Mouse (Mus musculus) retina, adult 2 months (tissue): ENCODE measurements around the gene Drosha.
A peak's percentile ranks its signal among the peaks of the same experiment; 100 is the strongest.

ENCODE experiments used
- DNase-seq: peaks from one replicate; pipeline ENCODE4 v3.0.0-alpha.2; 2012; ENCODE audit warnings: low read depth, low spot score

The Drosha gene

DNA sequence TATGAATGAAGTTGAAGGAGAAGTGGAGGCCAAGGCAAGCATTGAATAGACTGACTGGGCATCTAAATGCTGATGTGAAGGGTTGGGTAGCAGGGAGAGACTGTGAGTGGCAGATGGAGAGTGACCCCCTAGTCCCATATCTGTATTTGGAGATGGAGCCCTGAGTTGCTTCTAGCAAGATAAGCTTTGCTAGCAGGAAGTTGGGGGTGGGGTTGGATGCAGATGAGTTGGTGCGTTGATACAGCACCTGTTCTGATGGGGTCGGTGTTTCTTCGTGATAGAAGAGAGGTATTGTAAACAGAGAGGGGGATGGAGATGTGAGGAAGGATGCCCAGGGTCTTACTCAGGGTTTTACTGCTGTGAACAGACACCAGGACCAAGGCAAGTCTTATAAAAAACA is 5.3 kb downstream of the Drosha start:
- DNase-seq: no peak

GRCm38 (mm10) chr15:12832599-12832998 is 8.0 kb downstream of the Drosha start:
- no peak for DNase-seq

DNA sequence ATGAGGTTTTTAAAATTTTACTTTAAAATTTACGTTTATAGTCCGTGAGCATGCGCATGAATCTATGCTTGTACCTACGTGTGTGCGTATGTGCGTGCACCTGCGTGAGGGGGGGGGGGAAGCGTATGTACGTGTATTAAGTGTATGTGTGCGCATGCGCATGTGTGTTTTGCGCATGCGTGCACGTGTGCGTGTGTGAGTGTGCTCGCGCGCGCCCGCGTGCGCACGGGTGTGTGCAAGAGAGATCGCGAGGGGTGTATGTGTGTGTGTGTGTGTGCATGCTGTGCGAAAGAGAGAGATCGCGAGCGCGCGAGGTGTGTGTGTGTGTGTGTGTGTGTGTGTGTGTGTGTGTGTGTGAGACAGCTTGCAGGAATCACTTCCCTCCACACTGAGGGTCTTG is 8.8 kb downstream of the Drosha start:
- DNase-seq: no peak

DNA sequence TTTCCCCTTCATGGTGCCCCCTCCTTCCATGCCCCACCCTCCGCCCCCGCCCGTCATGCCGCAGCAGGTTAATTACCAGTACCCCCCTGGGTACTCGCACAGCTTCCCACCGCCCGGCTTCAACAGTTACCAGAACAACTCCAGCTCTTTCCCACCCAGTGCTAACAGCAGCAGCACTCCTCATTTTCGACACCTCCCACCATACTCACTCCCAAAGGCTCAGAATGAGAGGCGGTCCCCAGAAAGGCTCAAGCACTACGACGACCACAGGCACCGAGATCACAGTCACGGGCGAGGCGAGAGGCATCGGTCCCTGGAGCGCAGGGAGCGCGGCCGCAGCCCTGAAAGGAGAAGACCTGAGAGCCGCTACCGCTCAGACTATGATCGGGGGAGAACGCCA is 9.6 kb downstream of the Drosha start:
- no peak for DNase-seq

DNA sequence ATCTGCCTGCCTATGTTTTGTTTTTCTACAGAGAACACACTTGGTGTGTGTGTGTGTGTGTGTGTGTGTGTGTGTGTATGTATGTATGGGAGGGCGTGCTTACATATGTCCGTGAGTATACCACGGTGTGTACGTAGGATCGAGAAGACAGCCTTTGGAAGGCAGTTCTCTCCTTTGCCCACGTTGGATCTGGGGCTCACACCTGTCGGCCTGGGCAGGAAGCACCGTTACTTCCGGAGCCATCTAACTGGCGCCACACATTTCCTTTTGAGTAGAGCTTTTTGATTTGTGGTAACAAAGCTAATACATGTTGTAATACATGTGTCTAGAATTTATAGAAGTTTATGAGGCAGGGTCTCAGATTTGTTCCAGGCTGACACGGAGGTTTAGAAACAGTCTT is 16.1 kb downstream of the Drosha start:
- no peak for DNase-seq

DNA sequence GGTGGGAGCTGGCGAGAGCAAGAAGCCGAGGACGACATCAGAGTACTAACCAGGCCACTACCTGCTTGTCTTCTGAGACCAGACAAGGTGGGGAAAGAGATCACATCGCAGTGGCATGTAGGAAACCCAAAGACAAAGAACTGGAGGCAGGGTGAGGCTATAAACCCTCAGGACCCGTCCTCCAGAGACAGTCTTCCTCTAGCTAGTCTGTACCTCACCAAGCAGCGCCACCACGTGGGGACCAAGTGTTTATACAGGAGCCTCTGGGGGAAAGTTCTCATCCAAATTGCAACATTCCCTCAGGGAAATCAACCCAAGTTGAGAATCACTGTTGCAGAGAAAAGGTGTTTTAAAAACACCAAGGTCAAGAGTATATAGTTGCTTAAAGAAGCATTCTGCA is 18.2 kb downstream of the Drosha start:
- DNase-seq: no peak

GRCm38 (mm10) chr15:12848196-12848975 is 23.8 kb downstream of the Drosha start:
- DNase-seq: no peak

DNA sequence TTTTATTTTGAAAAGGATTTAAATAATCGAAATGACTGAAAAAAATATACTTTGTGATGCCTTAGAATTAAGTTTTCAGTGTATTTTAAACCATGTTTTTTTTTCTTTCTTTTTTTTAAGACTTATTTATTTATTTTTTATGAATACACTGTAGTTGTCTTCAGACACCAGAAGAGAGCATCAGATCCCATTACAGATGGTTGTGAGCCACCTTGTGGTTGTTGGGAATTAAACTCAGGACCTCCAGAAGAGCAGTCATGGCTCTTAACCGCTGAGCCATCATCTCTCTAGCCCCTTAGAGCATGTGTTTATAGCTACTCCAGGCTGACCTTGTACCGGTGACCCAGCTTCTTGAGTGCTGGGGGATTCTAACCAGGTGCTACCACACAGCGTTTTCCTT is 24.8 kb downstream of the Drosha start:
- DNase-seq: no peak

- no peak for DNase-seq
Measured at GRCm38 (mm10) chr15:12853471-12853870, 28.9 kb downstream of the Drosha start.

- no peak for DNase-seq
Measured at GRCm38 (mm10) chr15:12856780-12857179, 32.2 kb downstream of the Drosha start.

DNA sequence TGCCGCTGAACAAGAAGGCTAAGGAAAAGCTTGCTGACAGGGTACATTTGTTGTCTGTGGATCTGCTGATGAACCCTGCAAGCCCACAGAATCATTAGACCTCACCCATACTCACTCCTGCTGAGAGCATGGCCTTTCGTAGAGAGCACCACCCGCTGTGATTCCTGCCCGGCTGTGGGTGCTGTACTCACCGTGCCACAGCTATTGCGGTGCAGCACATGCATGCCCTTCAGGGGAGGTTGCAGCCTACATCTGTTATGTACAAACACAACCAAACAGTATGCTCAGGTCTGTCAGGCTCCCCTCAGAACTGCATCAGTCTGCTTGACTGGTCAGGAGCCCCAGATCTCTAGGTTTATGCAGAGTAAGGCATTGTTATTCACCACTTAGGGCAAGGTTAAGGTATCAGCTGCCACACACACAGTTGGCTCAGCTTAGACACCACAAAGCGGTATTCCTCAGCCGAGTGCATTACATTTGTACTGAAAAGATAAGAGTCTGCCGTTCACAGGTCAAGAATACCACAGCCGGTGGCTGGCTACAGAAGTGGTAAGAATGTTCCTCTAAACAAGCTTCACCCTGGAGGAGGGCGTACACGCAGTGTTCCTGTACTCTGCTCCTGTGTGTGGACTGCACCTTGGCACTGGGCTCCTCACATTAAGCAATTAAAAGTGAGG is 33.4 kb downstream of the Drosha start:
- no peak for DNase-seq

DNA sequence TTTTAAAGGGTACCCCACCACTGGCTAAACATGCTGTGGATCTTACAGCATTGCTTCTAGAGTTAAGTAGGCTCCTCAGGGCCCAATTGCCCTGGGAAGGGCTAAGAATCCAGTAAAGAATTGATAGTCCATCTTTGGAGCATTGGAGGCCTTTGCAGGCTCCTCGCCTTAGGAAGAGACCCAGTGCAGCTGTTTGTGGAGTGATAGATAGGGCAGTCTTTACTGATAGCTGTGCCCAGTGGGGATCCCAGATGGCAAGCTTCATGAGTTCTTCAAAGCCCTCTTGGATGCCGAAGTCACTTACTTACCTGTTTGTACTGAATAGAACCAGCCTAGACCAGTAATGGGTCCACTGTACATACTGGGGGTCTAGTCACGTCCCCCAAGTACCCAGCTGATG is 34.0 kb downstream of the Drosha start:
- no peak for DNase-seq

GRCm38 (mm10) chr15:12862061-12862460 is 37.4 kb downstream of the Drosha start:
- no peak for DNase-seq

GRCm38 (mm10) chr15:12863669-12864068 is 39.1 kb downstream of the Drosha start:
- no peak for DNase-seq

- DNase-seq: no peak
Measured at GRCm38 (mm10) chr15:12865595-12866314, 41.1 kb downstream of the Drosha start.

DNA sequence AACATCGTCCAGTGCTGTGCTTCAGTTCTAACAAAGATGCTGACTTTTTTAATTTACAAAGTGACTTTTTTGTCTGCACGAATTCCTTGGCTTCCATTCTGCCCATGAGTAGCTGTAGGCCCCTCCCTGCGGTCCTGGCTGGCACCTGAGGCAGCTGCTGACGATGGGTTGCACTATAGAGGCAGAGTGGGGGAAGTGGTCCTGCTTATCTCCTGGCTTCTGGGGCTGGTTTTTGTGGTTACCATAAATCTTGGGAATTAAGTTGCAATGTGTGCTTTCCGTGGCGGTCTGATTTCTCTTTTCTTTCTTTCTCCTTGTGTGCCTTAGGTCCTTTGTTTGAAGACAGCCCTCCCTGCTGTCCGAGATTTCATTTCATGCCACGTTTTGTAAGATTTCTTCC is 42.7 kb downstream of the Drosha start:
- DNase-seq: no peak

- peak; percentile 16 for DNase-seq
Measured at GRCm38 (mm10) chr15:12875442-12876176, 51.0 kb downstream of the Drosha start.

DNA sequence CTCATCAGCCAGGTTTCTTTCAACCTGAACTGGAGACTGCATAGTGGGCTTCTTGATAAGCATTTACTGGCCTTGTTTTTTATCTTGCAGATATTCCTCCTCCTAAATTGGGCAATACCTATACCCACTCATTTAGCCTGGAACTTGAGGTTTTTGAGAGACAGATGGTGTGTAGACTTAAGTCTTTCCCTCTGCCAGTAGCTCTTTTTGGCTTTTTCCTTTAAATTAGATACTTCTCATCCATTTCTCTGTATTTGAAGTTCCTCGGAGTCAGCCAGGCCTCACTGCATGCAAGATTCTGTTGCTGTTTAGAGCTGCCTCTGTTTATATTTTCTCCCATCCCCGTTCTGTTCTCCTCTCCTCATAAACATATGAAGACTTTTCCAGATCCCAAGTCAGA is 51.7 kb downstream of the Drosha start:
- DNase-seq: no peak

DNA sequence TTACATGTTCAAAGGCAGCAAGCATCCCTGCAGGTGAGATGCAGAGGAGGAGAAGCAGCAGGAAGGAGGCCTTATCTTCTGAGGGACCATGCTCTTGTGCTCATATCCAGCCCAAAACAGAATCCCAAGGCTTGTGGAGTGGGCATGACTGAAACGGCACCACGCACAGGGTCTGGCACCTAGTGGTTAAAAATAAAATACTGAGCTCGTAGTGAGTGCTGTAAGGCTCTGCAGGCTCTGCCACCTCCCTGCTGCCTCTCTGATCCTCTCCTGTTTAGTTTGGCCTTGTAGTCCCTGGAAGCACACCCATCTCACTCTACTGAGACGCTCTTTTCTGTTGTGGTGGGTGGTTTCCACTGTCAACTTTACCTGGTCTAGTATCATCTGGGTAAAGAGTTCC is 52.3 kb downstream of the Drosha start:
- no peak for DNase-seq

DNA sequence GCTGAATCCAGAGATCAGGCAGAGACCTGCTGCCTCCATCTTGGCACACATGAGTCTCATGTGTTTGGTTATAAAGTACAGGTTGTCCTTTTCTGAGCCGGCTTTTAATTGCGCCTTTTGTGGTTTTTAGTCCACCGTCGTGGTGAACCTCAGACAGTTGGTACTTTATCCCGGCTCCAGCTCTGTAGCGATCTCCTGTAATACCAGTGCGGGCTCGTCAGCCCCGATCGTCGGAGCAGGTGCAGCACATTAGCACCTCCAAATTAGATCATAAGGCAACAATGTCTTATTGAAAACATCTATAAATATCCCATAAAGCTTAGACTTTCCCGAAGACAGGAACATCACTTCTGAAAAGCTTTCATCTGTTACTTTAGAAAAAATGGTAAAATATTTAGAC is 53.3 kb downstream of the Drosha start:
- no peak for DNase-seq

GRCm38 (mm10) chr15:12878581-12878980 is 54.0 kb downstream of the Drosha start:
- DNase-seq: no peak

- no peak for DNase-seq
Measured at GRCm38 (mm10) chr15:12879937-12880336, 55.3 kb downstream of the Drosha start.
